Mouse (Mus musculus) midbrain, embryonic 16.5 days (tissue): Measurements from ENCODE around the gene Nans. TPM values are rescaled to one million over a fixed set of nuclear protein-coding genes. Genes with fewer than 3 reads are reported as not detected.

Source experiments
- ATAC-seq: fragments of 200-750 bp; cut with Nextera tagmentation; 2 replicates; pipeline ENCODE4 v1.8.0; 2017; ENCODE audit warnings: moderate TSS enrichment
- H3K27ac ChIP-seq: fragments of 300-500 bp; sonication (generic); 2 replicates; pipeline ENCODE4 v1.5.1; 2014; ENCODE audit warnings: mild to moderate bottlenecking, low read length, mixed read lengths
- H3K27me3 ChIP-seq: fragments of 300-500 bp; sonication (generic); 2 replicates; pipeline ENCODE4 v1.6.1; 2014; ENCODE audit warnings: low read depth, low read length, mixed read lengths; ENCODE audit not compliant: control insufficient read depth, insufficient read depth
- H3K36me3 ChIP-seq: fragments of 300-500 bp; sonication (generic); 2 replicates; pipeline ENCODE4 v1.6.1; 2014; ENCODE audit warnings: mild to moderate bottlenecking, low read length, moderate library complexity, mixed read lengths; ENCODE audit not compliant: control insufficient read depth, insufficient read depth
- H3K4me1 ChIP-seq: fragments of 300-500 bp; sonication (generic); 2 replicates; pipeline ENCODE4 v1.6.1; 2014; ENCODE audit warnings: mild to moderate bottlenecking, low read length, mixed read lengths; ENCODE audit not compliant: control insufficient read depth, insufficient read depth
- H3K4me2 ChIP-seq: fragments of 300-500 bp; sonication (generic); 2 replicates; pipeline ENCODE4 v1.6.1; 2014; ENCODE audit warnings: mild to moderate bottlenecking, low read length, mixed read lengths
- H3K4me3 ChIP-seq: fragments of 300-500 bp; sonication (generic); 2 replicates; pipeline ENCODE4 v1.5.1; 2014; ENCODE audit warnings: low read depth, mild to moderate bottlenecking, low read length, moderate library complexity, mixed read lengths
- H3K9ac ChIP-seq: fragments of 300-500 bp; sonication (generic); 2 replicates; pipeline ENCODE4 v1.6.1; 2014; ENCODE audit warnings: low read depth, low read length, mixed read lengths
- H3K9me3 ChIP-seq: fragments of 300-500 bp; sonication (generic); replicated peaks from 2 replicates; pipeline ENCODE4 v1.6.1; 2014; ENCODE audit warnings: mild to moderate bottlenecking, low read length, mixed read lengths; ENCODE audit not compliant: control insufficient read depth, poor library complexity, severe bottlenecking
- WGBS: fragments of 180-500 bp; shearing (Covaris S2); extraction: QIAGEN DNeasy Blood & Tissue Kit; methylation state at CpG from one replicate; pipeline ENCODE4 v1.1.7; 2014; 5-methylcytosine and 5-hydroxymethylcytosine counted together
- polyA plus RNA-seq: library from polyadenylated mRNA; unstranded; fragments of >200 nt; fragmentation: Nextera tagmentation; extraction: Ambion mirVana; gene quantifications from 2 replicates; pipeline ENCODE4 v1.2.1, GENCODE M21; 2015

Nans gene
- polyA plus RNA-seq, 1 experiment from 2014 or later: 66.9 TPM

DNA sequence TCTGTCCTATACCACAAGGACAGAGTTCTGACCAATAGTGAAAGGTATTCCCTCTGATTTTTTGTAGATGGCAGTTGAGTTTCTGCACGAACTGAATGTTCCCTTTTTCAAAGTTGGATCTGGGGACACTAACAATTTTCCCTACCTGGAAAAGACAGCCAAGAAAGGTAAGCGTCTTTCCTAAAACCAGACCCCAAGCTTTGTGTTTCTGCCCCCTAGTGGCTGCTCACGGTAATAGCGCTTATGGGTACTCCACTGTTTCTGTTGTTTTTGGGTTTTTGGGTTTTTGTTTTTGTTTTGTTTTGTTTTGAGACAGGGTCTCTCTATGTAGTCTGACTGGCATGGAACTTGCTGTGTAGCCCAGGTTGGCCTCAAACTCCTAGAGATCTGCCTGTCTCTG, 9.9 kb downstream of the Nans start:
- H3K4me2 ChIP-seq: no peak overlapping the region
- 13% methylated on average over 4 of the region's 4 CpGs for WGBS
- H3K27ac ChIP-seq: no peak overlapping the region
- H3K4me3 ChIP-seq: no peak overlapping the region
- no peaks in the 10 kb centered on the region for H3K27me3 ChIP-seq
- H3K9me3 ChIP-seq: no peaks in the 10 kb centered on the region
- ATAC-seq: no peak
- H3K36me3 ChIP-seq: peaks cover 25% of the 10 kb centered on the region
- H3K4me1 ChIP-seq: no peaks in the 10 kb centered on the region
- H3K9ac ChIP-seq: no peak overlapping the region

DNA sequence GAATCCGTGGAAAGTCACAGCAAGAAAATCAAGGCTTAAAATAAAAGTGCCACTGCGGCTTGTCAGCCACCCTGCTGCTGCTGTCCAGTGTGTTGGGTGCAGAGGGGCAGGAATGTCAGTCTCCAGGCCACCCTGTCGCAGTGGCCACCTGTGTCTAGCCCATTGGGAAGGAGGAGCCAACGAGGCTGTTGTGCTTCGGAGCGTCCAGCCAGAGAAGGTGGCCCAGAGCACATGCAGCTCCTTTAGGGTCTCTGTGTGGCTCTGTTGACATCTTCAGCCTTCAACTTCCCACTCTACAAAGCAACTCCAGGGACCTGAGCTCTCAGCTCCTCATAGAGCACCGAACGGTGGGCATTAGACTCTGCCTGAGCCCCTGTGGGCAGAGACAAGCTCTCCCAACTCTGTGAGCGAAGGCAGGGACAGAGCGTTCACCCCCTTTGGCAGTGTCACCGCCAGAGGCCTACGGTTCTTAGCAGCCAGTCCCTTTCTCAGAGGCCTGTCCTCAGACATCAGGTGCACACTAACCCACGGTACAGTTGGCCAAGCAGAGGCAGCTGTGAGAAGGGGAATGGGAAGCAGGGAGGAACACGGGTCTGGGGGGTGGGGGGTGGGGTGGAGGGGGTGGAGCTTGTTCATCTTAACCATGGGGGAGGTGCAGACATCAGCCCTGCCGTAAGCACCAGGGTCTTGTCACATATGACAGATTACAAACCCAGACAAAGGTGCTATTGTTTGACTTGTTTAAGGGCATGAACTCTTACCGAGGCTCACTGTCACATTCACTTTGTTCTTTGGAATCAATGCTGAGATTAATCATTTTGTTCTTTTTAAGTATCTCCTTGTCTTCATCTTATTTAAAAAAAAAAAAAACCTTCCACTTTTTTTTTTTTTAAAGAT, 13.8 kb downstream of the Nans start:
- Histone ChIP-seq H3K27ac (no peak overlapping the region), H3K4me2 (no peak overlapping the region), H3K4me3 (no peak overlapping the region), H3K4me1 (peaks cover 7% of the 10 kb centered on the region), H3K9me3 (no peaks in the 10 kb centered on the region), H3K9ac (no peak overlapping the region), H3K27me3 (no peaks in the 10 kb centered on the region), H3K36me3 (peaks cover 23% of the 10 kb centered on the region)
- ATAC-seq: no peak
- 71% methylated on average over 16 of the region's 16 CpGs for WGBS

DNA sequence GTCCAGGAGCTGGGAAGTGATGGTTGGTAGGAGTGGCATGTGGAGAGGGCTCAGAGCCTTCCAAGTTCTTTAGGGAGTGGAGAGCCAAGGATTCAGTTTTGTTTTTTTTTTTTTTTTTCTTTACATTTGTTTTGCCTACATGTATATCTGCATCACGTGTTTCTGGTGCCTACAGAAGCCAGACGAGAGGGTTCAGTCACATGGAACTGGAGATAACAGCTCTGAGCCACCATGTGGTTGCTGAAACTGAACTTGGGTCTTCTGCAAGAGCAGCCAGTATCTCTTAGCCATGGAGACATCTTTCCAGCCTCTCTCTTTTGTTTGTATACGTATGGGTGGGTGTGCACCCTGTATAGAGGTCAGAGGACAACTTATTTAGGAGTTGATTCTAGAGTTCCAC, 14.8 kb downstream of the Nans start:
- Histone ChIP-seq H3K27ac (no peak overlapping the region), H3K36me3 (peaks cover 23% of the 10 kb centered on the region), H3K27me3 (no peaks in the 10 kb centered on the region), H3K4me3 (no peak overlapping the region), H3K9ac (no peak overlapping the region), H3K4me1 (peaks cover 7% of the 10 kb centered on the region), H3K4me2 (no peak overlapping the region), H3K9me3 (no peaks in the 10 kb centered on the region)
- ATAC-seq: no peak
- 82% methylated on average over 3 of the region's 3 CpGs for WGBS

DNA sequence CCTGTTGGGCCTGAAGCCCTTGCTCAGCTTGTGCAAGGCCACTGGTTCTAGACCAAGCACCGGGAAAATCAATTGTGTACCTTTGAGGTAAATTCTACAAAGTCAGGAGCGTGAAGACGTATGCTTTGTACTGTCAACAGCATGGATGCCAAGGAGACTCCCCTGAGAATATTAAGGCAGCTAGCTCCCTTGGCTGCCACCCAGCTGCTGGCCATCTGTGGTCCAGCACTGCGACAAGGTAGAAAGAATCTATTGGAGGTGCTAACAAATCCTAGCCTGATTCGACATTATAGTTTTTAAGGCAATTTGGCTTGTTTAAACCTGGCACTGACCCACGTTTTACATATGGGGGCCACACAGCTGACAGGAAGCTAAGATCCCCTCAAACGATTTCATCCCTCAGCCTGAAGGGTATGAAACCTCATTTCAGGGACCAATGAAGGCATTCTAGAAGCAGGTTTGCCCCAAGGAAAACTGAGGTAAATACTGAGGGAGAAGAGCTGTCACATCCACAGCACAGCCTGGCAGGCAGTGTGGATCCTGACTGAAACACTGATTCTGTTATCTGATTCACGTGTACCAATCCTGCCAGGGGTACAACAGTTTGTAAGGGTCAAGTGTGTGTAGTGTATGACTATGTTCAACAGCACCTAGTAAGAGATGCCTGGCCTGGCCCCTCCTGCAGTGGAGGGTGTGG, 16.5 kb downstream of the Nans start:
- Histone ChIP-seq H3K9me3 (no peaks in the 10 kb centered on the region), H3K27ac (no peak overlapping the region), H3K36me3 (peaks cover 15% of the 10 kb centered on the region), H3K9ac (no peak overlapping the region), H3K4me2 (no peak overlapping the region), H3K4me1 (peaks cover 7% of the 10 kb centered on the region), H3K27me3 (no peaks in the 10 kb centered on the region), H3K4me3 (no peak overlapping the region)
- no peak for ATAC-seq
- WGBS: 70% methylated on average over 8 of the region's 8 CpGs

DNA sequence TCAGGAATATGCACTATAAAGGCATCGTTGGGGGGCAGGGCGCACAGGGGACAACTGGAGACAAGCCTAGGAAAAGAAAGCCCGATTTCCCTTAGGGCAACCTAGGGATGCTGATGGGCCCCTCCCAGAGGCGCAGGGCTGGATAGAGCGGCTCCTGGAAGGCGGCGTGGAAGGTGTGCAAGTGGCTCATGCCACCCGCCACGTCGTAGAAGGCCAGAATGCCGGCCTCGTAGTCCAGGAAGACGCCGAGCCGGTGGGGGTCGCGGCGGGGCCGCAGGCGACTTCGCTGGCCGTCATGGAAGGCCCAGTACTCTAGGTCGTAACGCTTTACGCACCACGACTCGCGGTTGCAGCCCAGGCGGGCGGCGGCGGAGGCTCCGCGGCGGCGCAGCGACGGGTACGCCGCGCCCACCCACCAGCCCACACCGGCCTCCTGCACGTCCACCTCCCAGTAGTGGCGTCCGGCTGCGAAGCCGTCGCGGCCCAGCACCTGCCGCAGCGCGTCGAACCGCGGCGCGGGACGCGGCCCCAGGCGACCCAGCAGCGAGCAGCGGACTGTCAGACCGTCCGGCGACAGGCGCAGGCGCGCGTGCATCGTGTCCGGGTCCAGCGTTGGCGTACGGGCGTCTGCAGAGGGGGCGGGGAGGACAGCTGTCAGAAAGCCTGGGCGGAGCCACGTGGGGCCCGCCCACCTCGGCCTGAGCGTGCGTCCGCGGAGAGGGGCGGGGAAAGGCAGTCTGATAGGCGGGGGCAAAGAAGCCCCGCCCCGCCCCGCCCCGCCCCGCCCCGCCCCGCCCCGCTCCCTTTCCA, 18.0 kb downstream of the Nans start:
- H3K27ac ChIP-seq: peak overlapping the region; percentile 82
- under 1% methylated on average over 86 of the region's 94 CpGs for WGBS
- H3K4me2 ChIP-seq: peak overlapping the region; percentile 61
- peaks cover 8% of the 10 kb centered on the region; the same call in 1 of the 2 replicates for H3K36me3 ChIP-seq
- H3K27me3 ChIP-seq: no peaks in the 10 kb centered on the region
- no peaks in the 10 kb centered on the region for H3K9me3 ChIP-seq
- H3K4me1 ChIP-seq: peaks cover 7% of the 10 kb centered on the region
- ATAC-seq: peak; percentile 97
- peak overlapping the region; percentile 87 for H3K9ac ChIP-seq
- H3K4me3 ChIP-seq: peak overlapping the region; percentile 73

DNA sequence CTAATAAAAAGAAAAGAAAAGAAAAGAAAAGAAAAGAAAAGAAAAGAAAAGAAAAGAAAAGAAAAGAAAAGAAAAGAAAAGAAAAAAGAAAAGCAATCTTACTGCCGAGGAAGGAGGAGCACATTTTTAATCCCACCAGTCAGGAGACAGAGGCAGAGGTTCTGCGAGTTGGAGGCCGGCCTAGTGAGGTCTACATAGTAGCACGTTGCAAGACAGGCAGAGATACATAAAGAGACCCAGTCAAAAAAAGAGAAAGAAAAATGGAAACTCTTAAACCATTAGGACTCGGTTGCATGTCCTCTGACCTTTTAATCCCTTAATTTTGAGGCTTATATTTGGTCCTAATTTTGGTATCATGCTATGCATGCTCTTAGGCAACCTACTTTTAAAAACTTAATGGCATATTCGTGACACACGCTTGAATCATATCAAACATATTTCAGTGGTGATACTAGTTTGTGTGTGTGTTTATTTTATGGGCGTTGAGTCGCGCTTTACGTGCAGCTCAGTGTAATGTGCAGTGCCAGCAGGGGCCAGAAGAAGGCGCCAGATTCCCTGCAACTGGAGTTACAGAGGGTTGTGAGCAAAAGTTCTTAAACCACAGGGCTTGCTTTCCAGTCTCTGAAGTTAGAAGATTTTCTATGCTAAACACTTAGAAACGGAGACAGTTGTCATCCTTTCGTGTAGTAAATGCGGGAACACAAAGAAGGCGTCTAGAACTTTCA, 18.9 kb downstream of the Nans start:
- Histone ChIP-seq H3K27me3 (no peaks in the 10 kb centered on the region), H3K36me3 (peaks cover 6% of the 10 kb centered on the region; the same call in 1 of the 2 replicates), H3K4me2 (peak overlapping the region; percentile 61), H3K4me1 (peaks cover 7% of the 10 kb centered on the region), H3K27ac (no peak overlapping the region), H3K9ac (no peak overlapping the region), H3K9me3 (no peaks in the 10 kb centered on the region), H3K4me3 (peak overlapping the region; percentile 73; the same call in 1 of the 2 replicates)
- WGBS: 11% methylated on average over 16 of the region's 16 CpGs
- ATAC-seq: no peak

DNA sequence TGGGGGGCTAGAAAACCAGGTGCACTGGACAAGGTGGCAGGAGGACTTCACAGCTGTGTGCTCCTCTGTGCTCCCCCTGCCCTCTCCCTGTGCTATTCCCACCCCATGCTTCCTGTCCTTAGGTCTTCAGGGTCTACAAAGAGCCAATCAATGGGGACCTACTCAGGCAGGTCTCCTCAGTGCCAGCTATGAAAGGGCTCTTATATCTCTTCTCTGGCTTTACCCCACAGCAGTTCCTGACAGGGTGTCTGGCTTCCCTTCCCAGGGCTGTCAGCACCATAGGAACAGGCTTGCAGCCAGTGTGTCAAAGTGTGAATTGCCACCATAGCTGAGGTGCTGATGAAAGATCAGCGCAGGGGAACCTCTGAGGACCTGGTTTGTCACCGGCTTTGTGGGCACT, 31.4 kb downstream of the Nans start:
- no peaks in the 10 kb centered on the region for H3K9me3 ChIP-seq
- no peak overlapping the region for H3K27ac ChIP-seq
- H3K4me1 ChIP-seq: no peaks in the 10 kb centered on the region
- WGBS: 92% methylated on average over 2 of the region's 2 CpGs
- H3K36me3 ChIP-seq: no peaks in the 10 kb centered on the region
- ATAC-seq: no peak
- no peaks in the 10 kb centered on the region for H3K27me3 ChIP-seq
- H3K4me2 ChIP-seq: no peak overlapping the region
- no peak overlapping the region for H3K4me3 ChIP-seq
- no peak overlapping the region for H3K9ac ChIP-seq

DNA sequence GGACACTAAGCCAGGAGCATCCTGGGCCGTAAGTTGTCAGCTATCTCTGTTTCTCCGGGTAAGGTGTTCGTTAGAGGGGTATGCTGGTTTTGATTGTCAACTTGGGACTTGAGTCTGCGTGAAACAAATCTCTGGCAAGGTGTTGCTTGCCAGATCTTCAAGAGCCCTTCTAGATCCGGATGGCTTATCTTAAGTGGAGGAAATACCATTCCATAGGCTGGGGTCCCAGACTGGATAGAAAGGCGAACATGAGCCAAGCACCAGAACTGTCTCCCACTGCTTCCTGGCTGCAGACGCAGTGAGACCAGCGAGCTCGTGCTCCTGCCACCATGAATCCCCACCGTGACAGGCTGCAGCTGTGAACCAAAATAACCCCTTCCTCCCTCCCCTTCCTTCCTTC, 32.4 kb downstream of the Nans start:
- Histone ChIP-seq H3K4me1 (no peaks in the 10 kb centered on the region), H3K27me3 (no peaks in the 10 kb centered on the region), H3K9ac (no peak overlapping the region), H3K27ac (no peak overlapping the region), H3K4me3 (no peak overlapping the region), H3K9me3 (no peaks in the 10 kb centered on the region), H3K36me3 (no peaks in the 10 kb centered on the region), H3K4me2 (no peak overlapping the region)
- ATAC-seq: no peak
- 88% methylated on average over 10 of the region's 10 CpGs for WGBS
